Mouse (Mus musculus) brain, embryonic 14.5 days (tissue): ENCODE results near the gene Iqcg.

Source experiments
- CTCF ChIP-seq: fragments of 200-500 bp; IDR thresholded peaks from 2 replicates; pipeline ENCODE4 v1.5.1; 2012; ENCODE audit warnings: inconsistent platforms, mild to moderate bottlenecking, moderate library complexity, borderline replicate concordance; ENCODE audit not compliant: insufficient read depth, insufficient read length; ENCODE audit errors: extremely low read depth
- POLR2A ChIP-seq: fragments of 200-500 bp; IDR thresholded peaks from 2 replicates; pipeline ENCODE4 v1.6.1; 2012; ENCODE audit warnings: mild to moderate bottlenecking, inconsistent platforms, borderline replicate concordance; ENCODE audit not compliant: poor library complexity, insufficient read depth, insufficient read length, severe bottlenecking; ENCODE audit errors: extremely low read depth

DNA sequence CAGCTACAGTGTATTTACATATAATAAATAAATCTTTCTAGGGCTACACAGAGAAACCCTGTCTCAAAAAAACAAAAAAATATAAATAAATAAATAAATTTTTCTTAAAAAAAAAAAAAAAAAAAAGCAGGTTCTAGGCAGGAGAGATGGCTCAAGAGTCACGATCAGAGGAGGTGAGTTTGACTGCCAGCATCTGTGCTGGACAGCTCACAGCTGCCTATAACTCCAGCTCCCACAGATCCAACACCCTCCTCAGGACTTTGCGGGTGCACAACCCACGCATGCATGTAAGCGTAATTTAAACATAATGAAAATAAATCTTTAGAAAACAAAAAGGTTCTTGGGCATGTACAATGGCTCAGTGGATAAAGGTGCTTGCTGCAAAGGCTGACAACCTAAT is 20.0 kb downstream of the Iqcg start:
- TF ChIP-seq CTCF (no peak), POLR2A (no peak)
